Mouse (Mus musculus) CH12.LX (cell line): ENCODE measurements around the gene Gm20518.

ENCODE experiments used
- CTCF ChIP-seq, 2 experiments: IDR thresholded peaks in 1 of 2; conservative IDR thresholded peaks in 1 of 2; 2 replicates each; pipeline ENCODE4 v1.5.1; 2011 to 2012; ENCODE audit warnings: low read depth in 2 of 2, low read length in 2 of 2, improper control_type of control experiment in 1 of 2, inconsistent platforms in 1 of 2, mild to moderate bottlenecking in 1 of 2, moderate library complexity in 1 of 2
- MAX ChIP-seq: IDR thresholded peaks from 2 replicates; pipeline ENCODE4 v1.6.1; 2011; ENCODE audit warnings: low read length, improper control_type of control experiment
- NRF1 ChIP-seq: IDR thresholded peaks from 2 replicates; pipeline ENCODE4 v1.6.1; 2014; ENCODE audit warnings: low read depth, mild to moderate bottlenecking, inconsistent platforms, low read length, improper control_type of control experiment, moderate library complexity

DNA sequence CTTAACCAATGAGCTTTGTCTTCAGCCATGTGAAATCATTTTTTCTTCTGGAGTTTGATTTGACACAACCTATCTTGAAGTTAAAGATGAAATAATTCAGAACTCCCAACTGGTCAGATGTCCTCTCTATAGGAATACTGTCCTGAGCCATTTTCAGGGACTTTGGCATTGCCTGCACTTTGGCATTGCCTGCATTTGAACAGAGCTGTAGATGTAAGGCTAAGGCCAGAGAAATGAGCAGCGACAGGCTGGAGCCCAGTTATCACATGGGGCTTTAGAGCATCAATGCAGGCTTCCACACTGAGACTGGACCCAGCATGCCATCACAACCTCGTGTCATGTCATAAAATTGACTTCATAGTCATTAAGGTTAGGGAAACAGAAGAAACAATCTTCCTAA is 38.2 kb downstream of the Gm20518 start:
- TF ChIP-seq MAX (no peak), NRF1 (no peak), CTCF (conservative IDR thresholded peaks at IDR 0.05 in 1 of 2, IDR thresholded peaks at IDR 0.05 in 1 of 2; ENCODE audit: low read depth in 2 of 2, low read length in 2 of 2) (no peak)
